Mouse (Mus musculus) intestine, postnatal 0 days (tissue): Measurements from ENCODE around the gene Myh10. TPM values are rescaled to one million over a fixed set of nuclear protein-coding genes. Genes with fewer than 3 reads are reported as not detected.

Experiments
- ATAC-seq: fragments of 200-750 bp; cut with Nextera tagmentation; 2 replicates; pipeline ENCODE4 v1.8.0; 2017; ENCODE audit warnings: mild to moderate bottlenecking, moderate TSS enrichment, moderate library complexity
- H3K27ac ChIP-seq: fragments of 300-500 bp; sonication (generic); 2 replicates; pipeline ENCODE4 v1.5.1; 2014; ENCODE audit warnings: mild to moderate bottlenecking, low read depth, low read length, moderate library complexity
- H3K27me3 ChIP-seq: fragments of 300-500 bp; sonication (generic); replicated peaks from 2 replicates; pipeline ENCODE4 v1.6.1; 2014; ENCODE audit warnings: low read length, mixed read lengths; ENCODE audit not compliant: control insufficient read depth, insufficient read depth
- H3K36me3 ChIP-seq: fragments of 300-500 bp; sonication (generic); 2 replicates; pipeline ENCODE4 v1.6.1; 2014; ENCODE audit warnings: mild to moderate bottlenecking, moderate library complexity; ENCODE audit not compliant: control insufficient read depth, insufficient read depth
- H3K4me1 ChIP-seq: fragments of 300-500 bp; sonication (generic); replicated peaks from 2 replicates; pipeline ENCODE4 v1.6.1; 2014; ENCODE audit warnings: antibody characterized with exemption, low read length, mixed read lengths; ENCODE audit not compliant: control insufficient read depth, insufficient read depth
- H3K4me2 ChIP-seq: fragments of 300-500 bp; sonication (generic); replicated peaks from 2 replicates; pipeline ENCODE4 v1.6.1; 2014; ENCODE audit warnings: low read depth, mild to moderate bottlenecking, moderate library complexity
- H3K4me3 ChIP-seq: fragments of 300-500 bp; sonication (generic); 2 replicates; pipeline ENCODE4 v1.5.1; 2014; ENCODE audit warnings: low read depth, low read length
- H3K9ac ChIP-seq: fragments of 300-500 bp; sonication (generic); 2 replicates; pipeline ENCODE4 v1.6.1; 2014; ENCODE audit warnings: mild to moderate bottlenecking, low read depth, low read length
- H3K9me3 ChIP-seq: fragments of 300-500 bp; sonication (generic); 2 replicates; pipeline ENCODE4 v1.6.1; 2016; ENCODE audit warnings: mixed run types; ENCODE audit not compliant: control insufficient read depth
- CTCF ChIP-seq: sonication (generic); IDR thresholded peaks from 2 replicates; pipeline ENCODE4 v1.5.1; 2016; ENCODE audit warnings: low read depth, mild to moderate bottlenecking, control low read depth, antibody characterized with exemption, moderate library complexity
- WGBS: fragments of 180-500 bp; shearing (Covaris S2); extraction: QIAGEN DNeasy Blood & Tissue Kit; methylation state at CpG from one replicate; pipeline ENCODE4 v1.1.7; 2014; 5-methylcytosine and 5-hydroxymethylcytosine counted together
- polyA plus RNA-seq: library from polyadenylated mRNA; unstranded; fragments of >200 nt; fragmentation: Nextera tagmentation; extraction: Ambion mirVana; gene quantifications from 2 replicates; pipeline ENCODE4 v1.2.1, GENCODE M21; 2015

Gene Myh10
- polyA plus RNA-seq, 1 experiment from 2014 or later: 16.7 TPM

- H3K9me3 ChIP-seq: no peaks in the 10 kb centered on the region
- no peak overlapping the region for H3K9ac ChIP-seq
- H3K4me1 ChIP-seq: no peaks in the 10 kb centered on the region
- H3K36me3 ChIP-seq: no peaks in the 10 kb centered on the region
- ATAC-seq: no peak
- H3K4me2 ChIP-seq: no peak overlapping the region
- 59% methylated on average over 5 of the region's 5 CpGs for WGBS
- H3K27ac ChIP-seq: no peak overlapping the region
- no peak overlapping the region for H3K4me3 ChIP-seq
- peaks cover 4% of the 10 kb centered on the region; the same call in 1 of the 2 replicates for H3K27me3 ChIP-seq
- no peak for TF ChIP-seq CTCF
Measured at GRCm38 (mm10) chr11:68690465-68690864, 894 bp upstream of the Myh10 start.

- H3K27me3 ChIP-seq: peaks cover 4% of the 10 kb centered on the region; the same call in 1 of the 2 replicates
- H3K9ac ChIP-seq: peak overlapping the region; percentile 58
- ATAC-seq: no peak
- peak overlapping the region; percentile 87 for H3K4me2 ChIP-seq
- H3K27ac ChIP-seq: peak overlapping the region; percentile 60
- peak overlapping the region; percentile 63 for H3K4me3 ChIP-seq
- under 1% methylated on average over 34 of the region's 34 CpGs for WGBS
- no peaks in the 10 kb centered on the region for H3K4me1 ChIP-seq
- H3K9me3 ChIP-seq: no peaks in the 10 kb centered on the region
- H3K36me3 ChIP-seq: no peaks in the 10 kb centered on the region
- TF ChIP-seq CTCF: peak; percentile 41; the same call in 1 of the 2 replicates
Measured at GRCm38 (mm10) chr11:68692010-68692692, 792 bp downstream of the Myh10 start.

GRCm38 (mm10) chr11:68692693-68693446, 1.5 kb downstream of the Myh10 start:
- Histone ChIP-seq H3K27ac (peak overlapping the region; percentile 60), H3K27me3 (peaks cover 4% of the 10 kb centered on the region; the same call in 1 of the 2 replicates), H3K4me3 (peak overlapping the region; percentile 63), H3K9ac (peak overlapping the region; percentile 58), H3K4me2 (peak overlapping the region; percentile 87), H3K4me1 (no peaks in the 10 kb centered on the region), H3K36me3 (no peaks in the 10 kb centered on the region), H3K9me3 (no peaks in the 10 kb centered on the region)
- TF ChIP-seq CTCF: no peak
- no peak for ATAC-seq
- 2% methylated on average over 43 of the region's 43 CpGs for WGBS

- Histone ChIP-seq H3K4me2 (peak overlapping the region; percentile 87), H3K4me1 (no peaks in the 10 kb centered on the region), H3K9me3 (no peaks in the 10 kb centered on the region), H3K36me3 (no peaks in the 10 kb centered on the region), H3K4me3 (peak overlapping the region; percentile 63), H3K9ac (no peak overlapping the region; the same call in 1 of the 2 replicates), H3K27ac (no peak overlapping the region), H3K27me3 (peaks cover 4% of the 10 kb centered on the region; the same call in 1 of the 2 replicates)
- no peak for ATAC-seq
- no peak for TF ChIP-seq CTCF
- WGBS: 26% methylated on average over 10 of the region's 10 CpGs
Measured at GRCm38 (mm10) chr11:68693447-68694040, 2.2 kb downstream of the Myh10 start.

GRCm38 (mm10) chr11:68702370-68702769, 11.0 kb downstream of the Myh10 start:
- H3K4me2 ChIP-seq: no peak overlapping the region
- ATAC-seq: no peak
- no peaks in the 10 kb centered on the region for H3K9me3 ChIP-seq
- 87% methylated on average over 6 of the region's 6 CpGs for WGBS
- H3K4me3 ChIP-seq: no peak overlapping the region
- no peak overlapping the region for H3K9ac ChIP-seq
- no peaks in the 10 kb centered on the region for H3K27me3 ChIP-seq
- TF ChIP-seq CTCF: no peak
- H3K36me3 ChIP-seq: peaks cover 10% of the 10 kb centered on the region; the same call in 1 of the 2 replicates
- H3K27ac ChIP-seq: no peak overlapping the region
- H3K4me1 ChIP-seq: no peaks in the 10 kb centered on the region

- peaks cover 10% of the 10 kb centered on the region; the same call in 1 of the 2 replicates for H3K36me3 ChIP-seq
- 87% methylated on average over 1 of the region's 1 CpGs for WGBS
- no peaks in the 10 kb centered on the region for H3K9me3 ChIP-seq
- no peak for ATAC-seq
- no peaks in the 10 kb centered on the region for H3K4me1 ChIP-seq
- H3K4me2 ChIP-seq: no peak overlapping the region
- no peak overlapping the region for H3K4me3 ChIP-seq
- no peak overlapping the region for H3K9ac ChIP-seq
- no peak overlapping the region for H3K27ac ChIP-seq
- H3K27me3 ChIP-seq: no peaks in the 10 kb centered on the region
- TF ChIP-seq CTCF: no peak
Measured at GRCm38 (mm10) chr11:68703360-68703759, 12.0 kb downstream of the Myh10 start.
